Mouse (Mus musculus): ENCODE measurements around the gene Bckdha.

Gene Bckdha

GRCm38 (mm10) chr7:25644136-25644535 is 14.6 kb downstream of the Bckdha start:
- DNase-seq: no peak

GRCm38 (mm10) chr7:25639754-25640153 is 19.0 kb downstream of the Bckdha start:
- DNase-seq: no peak

- DNase-seq: no peak
Measured at GRCm38 (mm10) chr7:25637099-25637498, 21.7 kb downstream of the Bckdha start.

- no peak for DNase-seq
Measured at GRCm38 (mm10) chr7:25636373-25636772, 22.4 kb downstream of the Bckdha start.

DNA sequence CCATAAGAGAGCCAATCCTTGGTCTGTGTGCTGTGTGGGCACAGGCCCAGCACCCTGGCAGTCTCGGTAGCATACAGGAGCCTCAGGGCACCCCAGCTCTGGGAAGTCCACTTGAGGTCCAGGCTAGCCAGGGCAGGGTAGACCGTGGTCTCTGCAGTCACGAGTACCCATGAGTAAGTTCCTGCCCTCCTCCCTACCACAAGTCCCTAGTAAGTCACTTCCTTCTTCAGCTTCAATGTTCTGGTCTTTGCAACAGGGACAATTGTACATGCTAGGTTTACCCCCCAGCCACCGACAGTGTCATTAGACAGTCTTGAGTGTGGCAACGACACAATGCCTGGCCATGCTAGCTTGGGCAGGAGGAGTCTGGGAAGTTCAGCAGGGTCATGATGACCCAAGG is 26.1 kb downstream of the Bckdha start:
- DNase-seq: no peak

- DNase-seq: no peak
Measured at GRCm38 (mm10) chr7:25628323-25628620, 30.5 kb downstream of the Bckdha start.

DNA sequence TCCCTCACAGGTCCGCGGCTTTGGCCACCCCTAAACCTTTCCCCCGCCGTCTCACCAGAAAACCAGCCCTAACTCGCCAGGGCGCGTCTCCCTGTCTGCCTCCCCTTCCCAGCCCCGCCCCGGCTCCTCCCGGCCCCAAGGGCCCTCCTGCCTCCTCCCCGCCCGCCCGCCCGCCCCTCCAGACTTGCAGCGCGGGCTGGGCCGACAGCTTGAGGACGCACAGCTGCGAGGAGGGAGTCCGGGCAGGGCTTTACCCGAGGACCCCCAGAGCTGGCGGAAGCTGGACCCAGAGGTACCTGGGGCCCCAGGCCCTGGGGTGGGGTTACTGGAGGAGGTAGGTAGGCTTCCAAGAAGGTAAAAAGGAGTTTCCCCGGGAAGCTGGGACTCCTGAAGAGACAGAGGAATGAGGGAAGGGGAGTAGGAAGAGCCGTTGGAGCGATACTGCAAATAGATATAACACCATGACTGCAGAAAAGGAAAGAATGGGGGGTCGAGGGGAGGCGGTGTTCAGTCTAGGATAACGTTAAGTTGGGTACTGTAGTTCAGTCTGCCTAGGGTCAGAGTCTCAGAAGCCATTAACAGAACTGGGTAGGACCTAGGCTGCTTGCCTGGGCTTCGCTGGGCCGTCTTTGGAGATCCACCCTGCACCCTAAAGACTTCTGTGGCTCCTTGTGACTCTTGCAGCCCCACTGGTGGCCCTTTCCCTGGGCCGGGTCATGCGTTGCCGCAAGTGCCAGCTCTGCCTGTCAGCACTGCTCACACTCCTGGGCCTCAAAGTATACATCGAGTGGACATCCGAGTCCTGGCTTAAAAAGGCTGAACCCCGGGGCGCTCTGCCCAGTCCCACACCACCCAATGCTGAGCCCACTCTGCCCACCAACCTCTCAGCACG is 31.1 kb downstream of the Bckdha start:
- peak; percentile 59 for DNase-seq

DNA sequence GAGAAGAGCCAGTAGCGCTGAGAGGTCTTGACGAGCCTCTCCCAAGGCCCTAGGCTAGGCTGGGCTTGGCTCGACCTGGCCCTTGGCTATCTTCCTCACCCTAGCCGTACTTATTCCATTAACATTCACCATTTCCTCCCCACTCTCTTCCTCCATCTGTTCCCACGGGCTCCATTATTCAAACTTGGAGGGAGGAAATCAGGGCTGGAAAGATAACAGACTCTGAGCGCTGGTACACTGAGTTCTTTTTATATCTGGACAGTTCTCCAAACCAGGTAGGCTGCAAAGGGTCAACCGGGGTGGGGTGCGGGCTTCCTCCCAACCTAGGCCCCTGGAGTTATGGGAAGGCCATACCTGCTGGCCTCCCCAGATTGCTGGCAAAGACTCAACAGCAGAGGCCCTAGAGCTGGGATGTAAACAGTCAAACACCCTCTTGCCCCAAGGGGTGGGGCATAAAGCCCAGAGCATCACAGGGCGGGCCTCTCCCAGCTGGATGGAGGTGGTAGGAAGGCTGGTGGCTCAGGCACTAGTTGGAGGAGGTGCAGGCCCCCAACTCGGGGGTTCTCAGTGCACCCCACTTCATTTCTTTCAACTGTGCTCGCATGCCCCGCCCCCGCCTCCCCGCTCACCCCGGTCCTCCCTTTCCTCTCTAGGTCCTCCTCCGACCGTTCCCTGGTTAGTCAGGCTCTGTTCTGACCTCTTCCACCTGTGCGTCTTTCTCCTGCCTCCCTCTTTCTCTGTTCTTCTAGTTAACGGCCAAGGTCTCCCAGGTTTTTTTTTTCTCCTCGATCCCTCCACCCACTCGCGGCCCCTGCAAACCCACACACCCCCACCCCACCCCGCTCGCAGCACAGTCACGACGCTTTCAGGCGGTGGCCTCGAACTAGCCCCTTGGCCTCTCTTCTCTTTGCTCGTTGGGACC is 32.0 kb downstream of the Bckdha start, which contains the start of gene B3gnt8:
TSS of gene B3gnt8 (plus strand) at position 146 of the 922 bp plus-strand sequence.
- DNase-seq: no peak

- peak; percentile 25 for DNase-seq
Measured at GRCm38 (mm10) chr7:25625594-25626250, 33.1 kb downstream of the Bckdha start.

DNA sequence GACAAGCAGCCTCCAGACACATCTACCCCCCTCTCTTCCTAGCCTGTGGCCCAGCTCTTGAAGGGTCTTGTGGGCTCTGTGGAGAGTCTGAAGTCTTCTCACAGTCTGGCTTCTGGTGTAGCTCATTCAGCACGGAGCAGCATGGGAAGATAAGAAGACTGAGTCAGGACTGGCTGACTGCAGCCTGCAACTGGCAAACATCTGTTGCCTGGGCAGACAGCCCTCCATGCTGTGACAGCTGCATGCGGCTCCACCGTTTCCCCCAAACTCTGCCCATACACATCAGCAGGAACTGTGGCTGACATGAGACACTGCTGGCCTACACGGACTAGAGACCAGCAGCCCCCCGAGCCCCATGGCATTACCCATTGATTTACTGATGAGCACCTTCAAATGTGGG is 33.9 kb downstream of the Bckdha start:
- DNase-seq: no peak

- no peak for DNase-seq
Measured at GRCm38 (mm10) chr7:25623857-25624370, 34.9 kb downstream of the Bckdha start.

- no peak for DNase-seq
Measured at GRCm38 (mm10) chr7:25620751-25621150, 38.0 kb downstream of the Bckdha start.

- DNase-seq: no peak
Measured at GRCm38 (mm10) chr7:25620101-25620500, 38.7 kb downstream of the Bckdha start.

DNA sequence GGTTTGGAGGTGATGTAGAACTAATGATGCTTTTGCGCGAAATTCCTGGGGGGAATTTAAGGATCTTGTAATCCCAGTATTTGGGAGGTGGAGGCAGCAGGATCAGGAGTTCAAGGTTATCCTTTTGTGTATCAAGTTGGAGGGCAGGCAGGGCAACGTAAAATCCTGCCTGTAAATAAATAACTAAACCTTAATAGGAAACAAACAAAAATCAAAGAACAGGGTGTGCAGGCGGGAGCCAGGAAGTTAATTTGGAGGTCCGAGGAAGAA is 39.1 kb downstream of the Bckdha start:
- DNase-seq: no peak

DNA sequence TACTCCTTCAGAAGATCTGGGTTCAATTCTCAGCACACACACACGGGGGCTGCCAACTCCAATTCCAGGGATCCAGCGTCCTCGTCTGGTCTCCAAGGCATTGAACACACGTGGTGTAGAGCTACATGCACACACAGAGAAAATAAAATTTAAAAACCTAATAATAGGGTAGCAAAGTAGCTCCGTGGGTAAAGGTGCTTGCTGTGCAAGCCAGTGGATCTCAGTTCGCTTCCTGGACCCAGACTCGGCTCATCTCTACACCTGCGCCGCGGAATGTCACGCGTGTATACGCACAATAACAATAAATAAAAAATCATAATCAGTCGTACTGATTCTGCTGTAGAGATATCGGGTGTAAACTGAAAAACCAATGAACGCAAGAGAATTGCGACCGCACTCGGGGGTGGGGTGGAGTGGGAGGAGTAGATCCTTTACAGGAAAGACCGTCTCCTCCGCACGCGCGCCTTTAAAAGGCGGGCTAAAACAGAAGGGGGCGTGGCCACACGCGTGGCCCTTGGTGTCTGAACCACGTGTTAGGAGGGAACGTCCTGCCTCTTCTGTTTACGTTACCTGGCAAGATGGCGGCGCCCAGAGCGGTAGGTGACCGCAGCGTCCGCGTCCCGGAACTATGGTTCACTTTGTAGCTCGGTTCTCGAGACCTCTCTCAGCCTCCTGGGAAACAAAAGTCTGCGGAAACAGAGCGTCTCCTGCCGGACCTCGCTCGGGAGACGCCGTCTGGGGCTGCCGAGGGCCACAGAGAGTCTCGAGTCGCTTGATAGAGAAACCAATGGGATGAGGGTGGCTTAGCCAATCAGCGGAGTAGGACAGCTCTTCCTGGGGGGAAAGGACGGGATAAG is 39.7 kb downstream of the Bckdha start, which contains the start of gene Dmac2:
TSS of gene Dmac2 (plus strand) at position 550 of the 857 bp plus-strand sequence.
- peak; percentile 94 for DNase-seq

DNA sequence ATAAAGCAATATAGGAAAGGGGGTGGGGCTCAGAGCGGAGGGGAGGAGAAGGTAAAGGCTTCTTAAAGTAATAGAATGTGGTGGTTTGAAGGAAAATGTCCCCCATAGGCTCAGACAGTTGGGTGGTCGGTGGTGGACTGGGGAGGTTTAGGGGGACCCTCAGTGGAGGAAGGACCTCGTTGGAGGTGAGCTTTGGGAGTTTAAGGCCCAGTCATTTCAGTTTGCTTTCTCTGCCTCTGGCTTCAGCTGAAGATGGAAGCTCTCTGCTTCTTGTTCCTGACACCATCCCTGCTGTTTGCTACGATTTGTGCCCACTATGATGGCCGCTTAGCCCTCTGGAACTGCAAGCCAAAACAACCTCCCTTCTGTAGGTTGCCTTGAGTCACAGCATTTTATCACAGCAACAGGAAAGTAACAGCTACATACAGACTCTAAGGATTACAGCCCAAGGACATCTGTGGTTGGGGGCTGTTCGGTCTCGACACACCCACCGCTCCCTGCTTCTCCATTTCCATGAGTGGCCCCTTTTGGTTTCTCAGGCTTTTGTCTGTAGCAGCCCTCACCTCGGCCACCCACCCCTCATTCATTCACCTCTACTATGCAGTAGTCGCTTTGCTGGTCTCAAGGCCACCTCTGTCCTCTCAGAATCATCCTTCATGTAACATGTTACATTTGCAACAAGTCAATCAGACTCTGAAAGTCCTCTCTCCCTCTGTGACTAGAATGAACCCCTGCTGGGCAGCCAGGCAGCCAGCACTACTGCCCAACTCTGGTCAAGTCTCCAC is 41.2 kb downstream of the Bckdha start:
- DNase-seq: no peak

DNA sequence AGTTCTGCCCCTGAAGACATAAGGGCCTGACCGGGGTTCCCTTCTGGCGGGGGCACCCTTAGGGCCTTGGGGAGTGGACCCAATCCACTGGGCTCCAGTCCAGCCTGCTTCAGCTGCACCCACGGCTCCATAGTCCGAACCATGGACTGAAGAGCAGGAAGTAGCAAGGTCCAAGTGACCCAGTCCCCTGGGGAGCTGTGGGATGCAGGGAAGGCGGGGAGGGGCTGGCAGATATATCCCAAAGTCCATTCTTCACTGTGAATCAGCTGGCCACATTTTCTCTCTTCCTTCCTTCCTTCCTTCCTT is 43.1 kb downstream of the Bckdha start, which contains the start of gene Erich4:
TSS of gene Erich4 (minus strand) at position 187 of the 306 bp plus-strand sequence.
- DNase-seq: no peak

- no peak for DNase-seq
Measured at GRCm38 (mm10) chr7:25614831-25615705, 43.7 kb downstream of the Bckdha start.

GRCm38 (mm10) chr7:25614086-25614485 is 44.7 kb downstream of the Bckdha start:
- no peak for DNase-seq

DNA sequence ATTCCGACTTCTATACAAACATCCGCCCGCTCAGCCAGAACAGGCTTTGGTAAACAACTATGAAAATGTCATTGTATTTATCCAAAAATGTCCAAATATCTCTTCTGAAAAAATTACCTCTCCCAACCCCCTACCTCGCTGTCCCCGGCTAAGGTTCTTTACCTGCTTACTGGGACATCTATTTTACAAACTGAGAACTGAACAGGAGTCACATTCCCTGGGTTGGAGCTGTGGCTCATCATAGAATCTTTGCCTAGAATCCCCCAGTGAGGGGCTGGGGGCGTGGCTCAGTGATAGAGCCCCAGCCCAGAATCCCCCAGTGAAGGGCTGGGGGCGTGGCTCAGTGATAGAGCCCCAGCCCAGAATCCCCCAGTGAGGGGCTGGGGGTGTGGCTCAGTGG is 47.3 kb downstream of the Bckdha start:
- no peak for DNase-seq

All from retina, postnatal 1 day (tissue).